Mouse (Mus musculus): ENCODE data around the gene Fam25c. TPM values are rescaled to one million over a fixed set of nuclear protein-coding genes. Genes with fewer than 3 reads are reported as not detected.
A peak's percentile ranks its signal among the peaks of the same experiment; 100 is the strongest.

The Fam25c gene
- not detected for total RNA-seq (2021)
- long read RNA-seq, experiment 1, result 0 reads
- long read RNA-seq, experiment 2, result 0 reads

GRCm38 (mm10) chr14:34355301-34355700, at the start of gene Fam25c:
Gene Fam25c, minus strand, starts transcription at chr14:34355433.
- no peak for DNase-seq (ENCODE audit: low spot score in 2 of 2)

- DNase-seq (ENCODE audit: low spot score in 2 of 2), result no peak
These were observed 48.2 kb upstream of the Fam25c start for GRCm38 (mm10) chr14:34403424-34403823.

- no peak for DNase-seq (ENCODE audit: low spot score in 2 of 2)
These were observed 47.6 kb upstream of the Fam25c start for GRCm38 (mm10) chr14:34402871-34403270.

GRCm38 (mm10) chr14:34401135-34401534, 45.9 kb upstream of the Fam25c start:
- peak; percentile 71 to 84 for DNase-seq (ENCODE audit: low spot score in 2 of 2)

GRCm38 (mm10) chr14:34400021-34400420, 44.8 kb upstream of the Fam25c start:
- no peak for DNase-seq (ENCODE audit: low spot score in 2 of 2)

GRCm38 (mm10) chr14:34399301-34399700, 44.1 kb upstream of the Fam25c start:
- no peak for DNase-seq (ENCODE audit: low spot score in 2 of 2)

GRCm38 (mm10) chr14:34398901-34399300, 43.7 kb upstream of the Fam25c start:
- DNase-seq (ENCODE audit: low spot score in 2 of 2), result no peak

- no peak for DNase-seq (ENCODE audit: low spot score in 2 of 2)
These were observed 42.6 kb upstream of the Fam25c start for GRCm38 (mm10) chr14:34397871-34398270.

- no peak for DNase-seq (ENCODE audit: low spot score in 2 of 2)
These were observed 38.1 kb upstream of the Fam25c start for GRCm38 (mm10) chr14:34393295-34393694.

- no peak for DNase-seq (ENCODE audit: low spot score in 2 of 2)
These were observed 27.9 kb upstream of the Fam25c start for GRCm38 (mm10) chr14:34382921-34383704.

GRCm38 (mm10) chr14:34378560-34379331, 23.5 kb upstream of the Fam25c start:
- no peak for DNase-seq (ENCODE audit: low spot score in 2 of 2)

GRCm38 (mm10) chr14:34377121-34377520, 21.9 kb upstream of the Fam25c start:
- no peak for DNase-seq (ENCODE audit: low spot score in 2 of 2)

GRCm38 (mm10) chr14:34375941-34376340, 20.7 kb upstream of the Fam25c start:
- no peak for DNase-seq (ENCODE audit: low spot score in 2 of 2)

- DNase-seq (ENCODE audit: low spot score in 2 of 2), result no peak
These were observed 20.2 kb upstream of the Fam25c start, which contains the start of gene Mmrn2 for GRCm38 (mm10) chr14:34375415-34375904. Gene Mmrn2, plus strand, starts transcription at chr14:34375465.

GRCm38 (mm10) chr14:34374577-34374976, 19.3 kb upstream of the Fam25c start, which contains the start of gene Sncg:
Gene Sncg, minus strand, starts transcription at chr14:34374789.
- no peak for DNase-seq (ENCODE audit: low spot score in 2 of 2)

- no peak for DNase-seq (ENCODE audit: low spot score in 2 of 2)
These were observed 18.3 kb upstream of the Fam25c start for GRCm38 (mm10) chr14:34373581-34373980.

GRCm38 (mm10) chr14:34372646-34373045, 17.4 kb upstream of the Fam25c start:
- DNase-seq (ENCODE audit: low spot score in 2 of 2), result peak; percentile 52 to 68

GRCm38 (mm10) chr14:34371763-34372162, 16.5 kb upstream of the Fam25c start:
- no peak for DNase-seq (ENCODE audit: low spot score in 2 of 2)

- no peak for DNase-seq (ENCODE audit: low spot score in 2 of 2)
These were observed 15.7 kb upstream of the Fam25c start for GRCm38 (mm10) chr14:34370921-34371320.

GRCm38 (mm10) chr14:34370203-34370602, 15.0 kb upstream of the Fam25c start:
- no peak for DNase-seq (ENCODE audit: low spot score in 2 of 2)

- DNase-seq (ENCODE audit: low spot score in 2 of 2), result no peak
These were observed 9.9 kb upstream of the Fam25c start for GRCm38 (mm10) chr14:34365147-34365507.

Data from left cerebral cortex, adult 18-20 months (tissue).